15 mouse cellular contexts compared by ENCODE assay signal in genomic region chr19:37523280-37524062, GRCm38 (mm10). TPM values are rescaled to one million over a fixed set of nuclear protein-coding genes. Genes with fewer than 3 reads are reported as not detected.
DNase-seq lines count a peak whose midpoint lies in the region; ATAC-seq and TF ChIP-seq lines count a peak whose summit lies in the region.
"Had no signal": no experiment of that assay in that cellular context is flagged by ENCODE, and none has a peak within 500 bp of the region (broad histone marks: within the 10 kb centered on the region; RNA-seq: fewer than 3 reads in every experiment).

No protein-coding gene starts in this region.

- intact Hi-C loops in heart, adult 2 months (cut with DNase I): no loop called here

- no peaks in the 10 kb centered on the region for H3K79me2 ChIP-seq in heart, adult 2 months (replicated peaks; ENCODE audit: control insufficient read depth, insufficient read depth, low read length)

- TF ChIP-seq POLR2A in heart, adult 2 months (IDR thresholded peaks at IDR 0.05; ENCODE audit: insufficient read depth, low read depth, low read length): no peak

- H3K9me3 ChIP-seq in heart, postnatal 0 days (replicated peaks; ENCODE audit: control insufficient read depth, low read length): no peaks in the 10 kb centered on the region
- H3K9me3 ChIP-seq in midbrain, embryonic 11.5 days (ENCODE audit: control insufficient read depth, low read length): no peaks in the 10 kb centered on the region
- H3K9me3 ChIP-seq: intestine, embryonic 15.5 days had no signal

- WGBS in heart, postnatal 0 days: 48% methylated on average over 15 of the region's 15 CpGs
- 31% methylated on average over 15 of the region's 15 CpGs for WGBS in heart, adult 2 months
- WGBS in midbrain, embryonic 11.5 days: 83% methylated on average over 15 of the region's 15 CpGs

- TF ChIP-seq CTCF in heart, postnatal 0 days (IDR thresholded peaks at IDR 0.05; ENCODE audit: low read depth): no peak
- TF ChIP-seq CTCF in heart, adult 2 months (IDR thresholded peaks at IDR 0.05): no peak

- 0 out of 2 replicates have a peak overlapping the region, but pooled peaks have one; percentile 5 for H3K4me3 ChIP-seq in heart, postnatal 0 days (ENCODE audit: low read depth, low read length)
- H3K4me3 ChIP-seq in heart, adult 2 months: no peak overlapping the region
- H3K4me3 ChIP-seq in midbrain, embryonic 11.5 days (ENCODE audit: low read depth, low read length): no peak overlapping the region
- H3K4me3 ChIP-seq: erythroblast, embryonic 14.5 days; intestine, embryonic 15.5 days; myocyte had no signal

- DNase-seq in heart, postnatal 0 days (ENCODE audit: low spot score): peak; percentile 46
- DNase-seq in heart, adult 2 months: no peak
- no peak for DNase-seq in midbrain, embryonic 11.5 days (ENCODE audit: low spot score, missing footprints)
- no peak for DNase-seq in cerebellum, adult 9-10 months
- DNase-seq in kidney, adult 8-10 months: no peak
- DNase-seq: adrenal gland, postnatal 10 days; cerebellum, adult 9-11 months; right cerebral cortex, adult 18-20 months; thymus, adult 18-20 months had no signal

- H3K4me1 ChIP-seq in heart, postnatal 0 days (ENCODE audit: control insufficient read depth, insufficient read depth): no peaks in the 10 kb centered on the region
- peaks cover 2% of the 10 kb centered on the region for H3K4me1 ChIP-seq in heart, adult 2 months (ENCODE audit: control insufficient read depth, insufficient read depth, low read length)
- H3K4me1 ChIP-seq in midbrain, embryonic 11.5 days (ENCODE audit: control insufficient read depth, insufficient read depth, low read length): no peaks in the 10 kb centered on the region
- H3K4me1 ChIP-seq: intestine, embryonic 15.5 days had no signal

- TF ChIP-seq EP300 in heart, postnatal 0 days (IDR thresholded peaks at IDR 0.05; ENCODE audit: low read depth): no peak
- TF ChIP-seq EP300 in heart, adult 2 months (IDR thresholded peaks at IDR 0.05; ENCODE audit: insufficient read depth, low read depth, low read length): no peak

- H3K27ac ChIP-seq in heart, postnatal 0 days (ENCODE audit: low read depth): no peak overlapping the region
- no peak overlapping the region for H3K27ac ChIP-seq in heart, adult 2 months
- no peak overlapping the region for H3K27ac ChIP-seq in midbrain, embryonic 11.5 days (ENCODE audit: low read depth, low read length)
- H3K27ac ChIP-seq: intestine, embryonic 15.5 days had no signal

- no peaks in the 10 kb centered on the region for H3K27me3 ChIP-seq in heart, postnatal 0 days (ENCODE audit: control insufficient read depth, insufficient read depth, low read length)
- no peaks in the 10 kb centered on the region for H3K27me3 ChIP-seq in heart, adult 2 months (ENCODE audit: control insufficient read depth, insufficient read depth, low read length)
- no peaks in the 10 kb centered on the region for H3K27me3 ChIP-seq in midbrain, embryonic 11.5 days (ENCODE audit: control insufficient read depth, insufficient read depth, low read length)
- H3K27me3 ChIP-seq: intestine, embryonic 15.5 days had no signal

- no peak for ATAC-seq in heart, postnatal 0 days (ENCODE audit: insufficient read depth, low read depth)
- ATAC-seq in CD4-positive, CD25-positive, alpha-beta regulatory T cell, adult 4 months: peak; percentile 60
- peak; percentile 57 to 60 for ATAC-seq in hematopoietic stem cell, adult 5-6 weeks (replicated peaks in 1 of 2; ENCODE audit: insufficient read depth in 1 of 2, low FRiP score in 2 of 2, low TSS enrichment in 1 of 2, low read depth in 1 of 2, poor library complexity in 2 of 2, severe bottlenecking in 2 of 2)
- ATAC-seq in monocyte, adult 5-6 weeks (replicated peaks; ENCODE audit: insufficient number of reproducible peaks, low FRiP score, low TSS enrichment, poor library complexity, severe bottlenecking): peak; percentile 89
- no peak for ATAC-seq in midbrain, embryonic 11.5 days (ENCODE audit: low FRiP score)
- ATAC-seq: intestine, embryonic 15.5 days had no signal

- no peaks in the 10 kb centered on the region for H3K36me3 ChIP-seq in heart, postnatal 0 days (replicated peaks; ENCODE audit: control insufficient read depth, insufficient read depth, low read length)
- no peaks in the 10 kb centered on the region for H3K36me3 ChIP-seq in heart, adult 2 months (ENCODE audit: control insufficient read depth, insufficient read depth, low read length)
- H3K36me3 ChIP-seq in midbrain, embryonic 11.5 days (ENCODE audit: control insufficient read depth, insufficient read depth, low read length): no peaks in the 10 kb centered on the region
- H3K36me3 ChIP-seq: intestine, embryonic 15.5 days had no signal

- no peak overlapping the region for H3K9ac ChIP-seq in heart, postnatal 0 days (replicated peaks; ENCODE audit: low read depth, low read length)
- H3K9ac ChIP-seq in heart, adult 2 months (ENCODE audit: low read depth, low read length): no peak overlapping the region
- no peak overlapping the region for H3K9ac ChIP-seq in midbrain, embryonic 11.5 days (ENCODE audit: low read length)
- H3K9ac ChIP-seq: intestine, embryonic 15.5 days had no signal

- H3K4me2 ChIP-seq in heart, postnatal 0 days (ENCODE audit: low read depth, low read length): peak overlapping the region; percentile 39
- no peak overlapping the region for H3K4me2 ChIP-seq in midbrain, embryonic 11.5 days
- H3K4me2 ChIP-seq: intestine, embryonic 15.5 days had no signal

RNA-seq across cellular contexts. Expression of gene Exoc6, which starts 26.7 kb away (rescaled TPM):
- total RNA-seq in heart, postnatal 0 days (2014; rRNA removed; ENCODE audit: low replicate concordance): 19.9 and 24.2 TPM in 2 replicates
- polyA plus RNA-seq in heart, postnatal 0 days (2015; fragmentation: Nextera tagmentation; extraction: Ambion mirVana): 18.2 and 20.8 TPM in 2 replicates
- 10 to 100 TPM; 29.8 to 34.2 TPM for total RNA-seq in heart, adult 2 months (2021)
- 13.8 and 19.8 TPM in 2 replicates for polyA plus RNA-seq in heart, adult 2 months (2012; rRNA removed)
- polyA plus RNA-seq in CD4-positive, CD25-positive, alpha-beta regulatory T cell, adult 4 months (2017; shearing (Covaris generic)): 10 to 100 TPM; 33.3 to 41.4 TPM
- total RNA-seq in hematopoietic stem cell, adult 5-6 weeks (2017): 101 and 116 TPM in 2 replicates
- total RNA-seq in monocyte, adult 5-6 weeks (2017): 70.9 to 85.0 TPM (median 76.3 TPM) in 3 replicates
- polyA plus RNA-seq in midbrain, embryonic 11.5 days (2014; fragmentation: Nextera tagmentation; extraction: Ambion mirVana): 8.6 and 9.6 TPM in 2 replicates

Comparison
In these comparisons a context has a peak if more than half of its experiments do, and no peak if none do; other contexts are left out.
1. ATAC-seq: peak in CD4-positive, CD25-positive, alpha-beta regulatory T cell, adult 4 months (single experiment), hematopoietic stem cell, adult 5-6 weeks (2 of 2) and monocyte, adult 5-6 weeks (single experiment); none in heart, postnatal 0 days (single experiment) and midbrain, embryonic 11.5 days (single experiment).